Mouse (Mus musculus): Measurements from ENCODE around the gene Lin28a. TPM values are rescaled to one million over a fixed set of nuclear protein-coding genes. Genes with fewer than 3 reads are reported as not detected.

Gene Lin28a
- total RNA-seq (2021) (not detected), polyA plus RNA-seq (2012; rRNA removed) (not detected in 2 replicates)
- long read RNA-seq: 0 reads

DNA sequence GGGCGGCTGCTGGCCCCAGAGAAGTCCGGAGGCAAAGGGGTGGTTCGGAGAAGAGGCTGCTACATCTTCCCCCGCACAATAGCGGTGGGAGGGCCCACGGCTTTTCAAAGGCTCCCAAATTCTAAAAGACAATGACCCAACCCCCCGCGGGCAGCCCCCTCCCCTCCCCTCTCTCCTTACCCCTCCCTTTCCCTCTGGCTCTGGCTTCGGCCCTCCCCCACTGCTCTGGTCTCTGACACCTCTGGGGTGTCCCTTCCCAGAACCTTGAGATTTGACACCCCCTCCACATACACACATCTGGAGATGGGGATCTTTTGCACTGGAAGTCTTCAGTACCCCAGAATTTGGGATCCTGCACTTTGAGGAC, at the start of gene Lin28a:
Gene Lin28a (minus strand): TSS at position 63 of the 367 bp plus-strand sequence.
- Histone ChIP-seq H3K27ac (no peak within 1 kb of the TSS), H3K4me3 (no peak within 1 kb of the TSS), H3K27me3 (ENCODE audit: control insufficient read depth, insufficient read depth, low read length) (peaks cover 11% of the 10 kb centered on the region), H3K36me3 (ENCODE audit: control insufficient read depth, insufficient read depth, low read length) (no peaks in the 10 kb centered on the region), H3K9ac (ENCODE audit: low read depth, low read length) (no peak within 1 kb of the TSS), H3K79me2 (replicated peaks; ENCODE audit: control insufficient read depth, insufficient read depth, low read length) (no peaks in the 10 kb centered on the region), H3K4me1 (ENCODE audit: control insufficient read depth, insufficient read depth, low read length) (no peaks in the 10 kb centered on the region)
- WGBS: 0% methylated on average over 8 of the region's 9 CpGs
- TF ChIP-seq POLR2A (IDR thresholded peaks at IDR 0.05; ENCODE audit: insufficient read depth, low read depth, low read length): no peak
- no peak for TF ChIP-seq CTCF (IDR thresholded peaks at IDR 0.05)
- TF ChIP-seq EP300 (IDR thresholded peaks at IDR 0.05; ENCODE audit: insufficient read depth, low read depth, low read length): no peak
- intact Hi-C loops (cut with DNase I): no loop called here
- no peak for DNase-seq

DNA sequence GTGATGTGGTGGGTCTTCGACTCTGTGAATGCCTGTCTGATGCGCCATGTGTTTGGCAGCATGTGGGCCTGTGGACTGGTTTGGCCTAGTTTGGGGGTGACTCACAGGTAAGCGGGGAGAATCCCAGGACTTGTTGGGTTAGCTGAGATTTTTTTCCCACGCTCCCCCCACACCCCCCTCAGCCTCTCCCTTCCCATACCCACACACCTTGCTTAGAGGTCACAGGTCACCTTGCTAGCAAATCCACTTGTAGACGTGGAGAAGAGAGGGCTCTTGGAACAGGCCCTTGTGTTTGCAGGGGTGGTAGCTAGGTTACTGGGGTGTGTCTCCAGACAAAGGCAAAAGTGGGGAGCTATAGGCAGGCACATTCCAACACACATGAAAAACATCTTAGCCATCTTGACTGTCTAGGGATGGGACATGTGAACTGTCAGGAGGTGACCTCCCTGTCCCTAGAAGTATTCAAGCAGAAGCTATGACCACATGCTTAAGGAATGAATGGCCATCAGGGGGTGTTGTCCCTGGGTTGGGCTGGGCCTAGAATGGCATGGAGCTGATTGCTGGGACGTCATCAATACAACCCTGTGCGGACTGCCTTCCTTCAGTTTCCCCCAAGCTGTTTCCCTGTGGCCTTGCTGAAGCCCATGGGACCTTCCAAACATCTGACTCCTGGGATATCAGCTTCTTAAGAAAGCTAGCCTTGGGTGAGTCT, 49.3 kb upstream of the Lin28a start:
- intact Hi-C loops (cut with DNase I): no loop called here
- H3K79me2 ChIP-seq (replicated peaks; ENCODE audit: control insufficient read depth, insufficient read depth, low read length): no peaks in the 10 kb centered on the region
- 82% methylated on average over 7 of the region's 7 CpGs for WGBS
- no peak overlapping the region for H3K27ac ChIP-seq
- no peaks in the 10 kb centered on the region; the same call in 1 of the 2 replicates for H3K27me3 ChIP-seq (ENCODE audit: control insufficient read depth, insufficient read depth, low read length)
- no peaks in the 10 kb centered on the region for H3K4me1 ChIP-seq (ENCODE audit: control insufficient read depth, insufficient read depth, low read length)
- H3K9ac ChIP-seq (ENCODE audit: low read depth, low read length): no peak overlapping the region
- no peak overlapping the region for H3K4me3 ChIP-seq
- TF ChIP-seq EP300 (IDR thresholded peaks at IDR 0.05; ENCODE audit: insufficient read depth, low read depth, low read length) (no peak), POLR2A (IDR thresholded peaks at IDR 0.05; ENCODE audit: insufficient read depth, low read depth, low read length) (no peak), CTCF (IDR thresholded peaks at IDR 0.05) (no peak)
- no peak for DNase-seq
- H3K36me3 ChIP-seq (ENCODE audit: control insufficient read depth, insufficient read depth, low read length): no peaks in the 10 kb centered on the region

DNA sequence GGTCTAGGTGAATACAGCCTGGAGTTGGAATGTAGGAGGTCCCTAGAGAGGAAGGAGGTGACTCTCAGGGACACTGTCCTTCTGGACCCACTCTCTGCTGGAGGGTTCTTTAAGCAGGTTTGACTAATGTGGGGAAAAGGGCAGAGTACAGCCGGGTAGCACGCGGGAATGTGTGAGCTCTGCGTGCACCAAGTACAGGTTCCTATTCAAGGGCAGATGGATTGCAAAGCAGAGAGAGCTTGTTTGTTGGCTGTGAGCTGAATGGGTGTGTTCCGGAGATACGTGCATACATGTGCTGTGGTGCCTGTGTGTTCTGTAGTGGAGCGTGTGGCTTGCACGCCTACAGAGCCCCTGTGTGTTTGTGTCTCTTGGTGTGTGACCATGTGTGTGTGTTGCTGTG, 48.7 kb upstream of the Lin28a start:
- H3K4me3 ChIP-seq: no peak overlapping the region
- H3K4me1 ChIP-seq (ENCODE audit: control insufficient read depth, insufficient read depth, low read length): no peaks in the 10 kb centered on the region
- H3K9ac ChIP-seq (ENCODE audit: low read depth, low read length): no peak overlapping the region
- TF ChIP-seq EP300 (IDR thresholded peaks at IDR 0.05; ENCODE audit: insufficient read depth, low read depth, low read length) (no peak), CTCF (IDR thresholded peaks at IDR 0.05) (no peak), POLR2A (IDR thresholded peaks at IDR 0.05; ENCODE audit: insufficient read depth, low read depth, low read length) (no peak)
- no peaks in the 10 kb centered on the region for H3K79me2 ChIP-seq (replicated peaks; ENCODE audit: control insufficient read depth, insufficient read depth, low read length)
- 91% methylated on average over 8 of the region's 8 CpGs for WGBS
- H3K36me3 ChIP-seq (ENCODE audit: control insufficient read depth, insufficient read depth, low read length): no peaks in the 10 kb centered on the region
- no peak for DNase-seq
- no peak overlapping the region for H3K27ac ChIP-seq
- H3K27me3 ChIP-seq (ENCODE audit: control insufficient read depth, insufficient read depth, low read length): no peaks in the 10 kb centered on the region; the same call in 1 of the 2 replicates
- intact Hi-C loops (cut with DNase I): no loop called here

DNA sequence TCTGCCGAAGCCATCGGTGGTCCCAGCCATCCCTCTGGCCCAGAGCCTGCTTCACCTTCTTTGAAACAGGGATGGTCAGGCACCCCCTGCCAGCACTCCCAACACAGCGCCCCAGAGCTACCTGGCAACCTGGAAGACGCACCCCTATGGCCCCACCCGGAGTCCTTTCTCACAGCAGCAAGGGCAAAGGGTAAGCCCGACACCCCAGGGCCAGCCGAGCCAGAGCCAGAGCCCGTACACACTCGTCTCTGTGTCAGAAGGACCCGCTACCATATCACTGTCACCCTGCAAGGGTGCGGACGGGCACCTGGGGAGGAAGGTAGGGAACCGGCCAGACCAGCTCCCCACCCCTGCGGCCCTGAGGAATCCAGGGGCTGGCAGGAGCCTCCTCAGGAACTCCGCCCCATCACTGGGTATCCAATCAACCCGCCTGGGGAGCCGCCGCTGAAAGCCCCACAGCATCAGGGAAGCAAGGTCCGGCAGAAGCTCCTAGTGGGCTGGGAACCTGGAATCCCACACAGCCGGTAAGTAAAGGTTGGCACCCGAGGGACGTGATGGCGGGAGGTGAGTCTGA, 46.9 kb upstream of the Lin28a start:
- TF ChIP-seq EP300 (IDR thresholded peaks at IDR 0.05; ENCODE audit: insufficient read depth, low read depth, low read length) (no peak), POLR2A (IDR thresholded peaks at IDR 0.05; ENCODE audit: insufficient read depth, low read depth, low read length) (no peak), CTCF (IDR thresholded peaks at IDR 0.05) (no peak)
- Histone ChIP-seq H3K27ac (no peak overlapping the region), H3K4me3 (no peak overlapping the region), H3K9ac (ENCODE audit: low read depth, low read length) (no peak overlapping the region), H3K36me3 (ENCODE audit: control insufficient read depth, insufficient read depth, low read length) (no peaks in the 10 kb centered on the region), H3K27me3 (ENCODE audit: control insufficient read depth, insufficient read depth, low read length) (no peaks in the 10 kb centered on the region; the same call in 1 of the 2 replicates), H3K79me2 (replicated peaks; ENCODE audit: control insufficient read depth, insufficient read depth, low read length) (no peaks in the 10 kb centered on the region), H3K4me1 (ENCODE audit: control insufficient read depth, insufficient read depth, low read length) (no peaks in the 10 kb centered on the region)
- intact Hi-C loops (cut with DNase I): no loop called here
- no peak for DNase-seq
- 31% methylated on average over 23 of the region's 23 CpGs for WGBS

DNA sequence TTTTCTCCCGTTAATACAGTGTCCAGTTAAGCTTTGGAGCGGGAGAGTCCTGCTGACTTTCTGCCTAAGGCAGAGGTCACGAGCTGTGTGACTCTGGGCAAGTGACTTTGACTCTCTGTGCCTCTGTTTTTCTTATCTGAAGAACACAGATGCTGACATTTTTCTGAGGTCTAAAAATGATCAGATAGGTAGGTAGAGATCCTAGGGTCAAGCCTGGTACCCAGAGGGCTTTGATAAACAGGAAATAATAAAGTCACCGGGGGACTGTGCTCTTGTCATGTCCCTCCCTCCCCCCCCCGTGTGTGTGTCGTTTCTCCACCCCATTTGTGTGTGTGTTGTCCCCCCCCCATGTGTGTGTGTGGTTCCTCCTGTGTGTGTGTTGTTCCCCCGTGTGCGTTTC, 43.9 kb upstream of the Lin28a start:
- TF ChIP-seq CTCF (IDR thresholded peaks at IDR 0.05) (no peak), POLR2A (IDR thresholded peaks at IDR 0.05; ENCODE audit: insufficient read depth, low read depth, low read length) (no peak), EP300 (IDR thresholded peaks at IDR 0.05; ENCODE audit: insufficient read depth, low read depth, low read length) (no peak)
- H3K4me3 ChIP-seq: no peak overlapping the region
- no peaks in the 10 kb centered on the region for H3K4me1 ChIP-seq (ENCODE audit: control insufficient read depth, insufficient read depth, low read length)
- WGBS: 64% methylated on average over 8 of the region's 8 CpGs
- DNase-seq: no peak
- H3K9ac ChIP-seq (ENCODE audit: low read depth, low read length): no peak overlapping the region
- intact Hi-C loops (cut with DNase I): no loop called here
- H3K36me3 ChIP-seq (ENCODE audit: control insufficient read depth, insufficient read depth, low read length): no peaks in the 10 kb centered on the region
- H3K27me3 ChIP-seq (ENCODE audit: control insufficient read depth, insufficient read depth, low read length): no peaks in the 10 kb centered on the region; the same call in 1 of the 2 replicates
- no peak overlapping the region for H3K27ac ChIP-seq
- H3K79me2 ChIP-seq (replicated peaks; ENCODE audit: control insufficient read depth, insufficient read depth, low read length): no peaks in the 10 kb centered on the region

DNA sequence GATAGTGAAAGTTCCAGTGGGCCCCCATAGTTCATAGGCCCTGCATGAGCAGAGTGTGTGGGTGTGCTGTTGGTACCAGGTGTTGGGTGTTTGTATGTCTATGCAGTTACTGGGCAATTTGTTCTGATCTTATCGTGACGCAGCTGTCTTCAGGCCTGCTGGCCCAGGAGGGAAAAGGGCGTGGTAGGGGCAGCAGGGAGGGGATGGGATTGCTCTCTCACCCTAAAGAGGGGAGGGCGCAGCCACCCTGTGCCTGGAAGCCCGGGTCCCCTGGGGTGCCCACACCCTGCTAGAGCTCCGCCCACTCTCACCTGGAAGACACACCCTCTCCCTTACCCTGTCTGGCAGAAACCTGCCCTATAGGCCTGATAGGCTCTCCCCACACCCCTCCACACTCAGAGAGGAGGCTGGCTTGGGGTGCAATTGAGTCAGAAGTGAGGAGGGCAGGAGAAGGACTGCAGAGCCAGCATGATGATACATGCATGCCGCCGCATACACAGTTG, 43.4 kb upstream of the Lin28a start:
- Histone ChIP-seq H3K27me3 (ENCODE audit: control insufficient read depth, insufficient read depth, low read length) (no peaks in the 10 kb centered on the region; the same call in 1 of the 2 replicates), H3K27ac (no peak overlapping the region)
- intact Hi-C loops (cut with DNase I): no loop called here

More for the DNA sequence above, 43.4 kb upstream of the Lin28a start:
- Histone ChIP-seq H3K9ac (ENCODE audit: low read depth, low read length) (no peak overlapping the region), H3K36me3 (ENCODE audit: control insufficient read depth, insufficient read depth, low read length) (no peaks in the 10 kb centered on the region), H3K4me1 (ENCODE audit: control insufficient read depth, insufficient read depth, low read length) (no peaks in the 10 kb centered on the region), H3K4me3 (no peak overlapping the region), H3K79me2 (replicated peaks; ENCODE audit: control insufficient read depth, insufficient read depth, low read length) (no peaks in the 10 kb centered on the region)
- DNase-seq: no peak
- no peak for TF ChIP-seq POLR2A (IDR thresholded peaks at IDR 0.05; ENCODE audit: insufficient read depth, low read depth, low read length)
- no peak for TF ChIP-seq EP300 (IDR thresholded peaks at IDR 0.05; ENCODE audit: insufficient read depth, low read depth, low read length)
- TF ChIP-seq CTCF (IDR thresholded peaks at IDR 0.05): no peak
- 52% methylated on average over 8 of the region's 8 CpGs for WGBS
